Mouse (Mus musculus) liver, adult 2 months (tissue): ENCODE data around the gene Nfic.

Experiments
- CTCF ChIP-seq: fragments of 200-500 bp; IDR thresholded peaks from 2 replicates; pipeline ENCODE4 v1.5.1; 2011; ENCODE audit warnings: low read depth, low read length, control low read depth
- POLR2A ChIP-seq: fragments of 200-500 bp; IDR thresholded peaks from 2 replicates; pipeline ENCODE4 v1.6.1; 2011; ENCODE audit warnings: low read length, control low read depth; ENCODE audit not compliant: insufficient read depth; ENCODE audit errors: extremely low read depth

DNA sequence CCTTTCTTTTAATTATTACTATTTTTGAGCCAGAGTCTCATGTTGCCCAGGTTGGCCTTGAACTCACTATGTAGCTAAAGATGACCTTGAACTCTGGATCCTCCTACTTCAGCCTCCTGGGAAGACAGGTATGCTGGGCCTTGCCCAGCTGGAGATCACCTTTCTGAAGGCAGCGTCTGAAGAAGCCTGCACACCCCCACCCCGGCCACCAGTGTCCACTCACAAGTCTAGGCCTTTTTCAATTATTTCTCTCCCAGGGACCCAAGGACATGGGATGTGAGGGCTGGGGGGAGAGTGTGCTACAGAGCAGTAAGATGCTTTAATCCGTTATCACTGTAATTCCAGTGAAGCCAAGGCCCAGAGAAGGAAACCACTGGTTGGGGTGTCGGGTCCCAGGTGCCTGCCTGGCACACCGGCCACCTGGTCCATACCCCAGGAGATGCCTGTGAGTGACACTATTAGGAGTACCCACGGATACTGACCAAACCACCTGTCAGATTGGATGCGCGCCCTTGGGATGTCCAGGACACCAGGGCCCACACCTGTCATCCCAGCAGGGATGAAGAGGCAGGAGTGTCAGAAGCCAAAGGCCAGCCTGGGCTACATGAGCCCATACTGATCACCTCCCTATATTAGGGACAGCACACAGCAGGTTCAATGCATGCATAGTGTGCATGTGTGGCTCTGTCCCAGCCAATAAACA lies 27.5 kb downstream of the Nfic start:
- TF ChIP-seq CTCF (no peak), POLR2A (no peak)
